Comparison of ENCODE assay signal across 19 mouse cellular contexts in the genomic region with DNA sequence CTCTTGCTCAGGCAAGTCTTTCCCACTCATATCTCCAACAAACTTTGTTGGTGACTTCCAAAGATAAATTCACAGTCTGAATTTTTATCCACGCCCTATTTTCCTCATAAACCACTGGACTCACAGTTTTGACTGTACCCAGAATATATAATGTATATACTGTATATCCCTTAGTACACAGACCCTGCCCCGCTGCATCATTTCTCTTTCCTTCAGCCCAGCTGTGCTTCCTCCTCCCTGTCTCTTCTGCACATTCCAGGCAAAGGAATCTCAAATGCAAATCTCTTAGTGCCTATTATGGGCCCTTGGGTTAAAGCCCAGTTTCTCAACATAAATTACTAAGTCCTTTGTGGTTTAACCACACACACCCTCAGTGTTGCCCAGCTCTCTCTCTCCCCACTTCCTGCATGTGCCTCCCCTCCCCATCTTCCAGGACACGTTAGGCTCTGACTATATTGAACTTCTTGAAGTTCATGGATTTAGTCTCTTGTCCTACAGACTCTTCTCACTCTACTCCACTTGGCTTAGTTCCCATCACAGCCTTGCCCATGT.
DNase-seq lines count a peak whose midpoint lies in the region; ATAC-seq lines count a peak whose summit lies in the region.
"Had no signal": no experiment of that assay in that cellular context is flagged by ENCODE, and none has a peak within 500 bp of the region (broad histone marks: within the 10 kb centered on the region; RNA-seq: fewer than 3 reads in every experiment).

No protein-coding gene starts in this region.

- intact Hi-C loops in left cerebral cortex, postnatal 14 days (cut with DNase I), result no loop called here

- H3K4me1 ChIP-seq in forebrain, embryonic 15.5 days, result no peaks in the 10 kb centered on the region
- no peaks in the 10 kb centered on the region for H3K4me1 ChIP-seq in forebrain, embryonic 10.5 days
- H3K4me1 ChIP-seq: heart, embryonic 15.5 days; limb, embryonic 12.5 days had no signal

- no peak overlapping the region for H3K4me2 ChIP-seq in forebrain, embryonic 15.5 days (replicated peaks)
- H3K4me2 ChIP-seq: heart, embryonic 15.5 days; hindbrain, embryonic 14.5 days; limb, embryonic 12.5 days; liver, embryonic 15.5 days had no signal

- 75% methylated on average over 3 of the region's 3 CpGs for WGBS in forebrain, embryonic 15.5 days
- WGBS in forebrain, embryonic 10.5 days, result 90% methylated on average over 3 of the region's 3 CpGs

- DNase-seq in forebrain, embryonic 10.5 days (ENCODE audit: extremely low spot score, low spot score), result no peak
- DNase-seq in 3134 (ENCODE audit: extremely low read depth, insufficient read length, low spot score), result peak; percentile 63
- peak; percentile 25 for DNase-seq in ZHBTc4 (ENCODE audit: low read depth, low spot score)
- no peak for DNase-seq in left cerebral cortex, postnatal 14 days (ENCODE audit: low spot score in 2 of 2)
- no peak for DNase-seq in layer of hippocampus, adult 9-10 months (ENCODE audit: low spot score)
- DNase-seq in MN1 (ENCODE audit: low spot score), result no peak
- DNase-seq: cerebellum, adult 9-10 months; kidney, postnatal 25 days; layer of hippocampus, postnatal 36 days; right cerebral cortex, postnatal 4 days had no signal

- 0 out of 2 replicates have a peak, but pooled peaks cover 7% of the 10 kb centered on the region for H3K36me3 ChIP-seq in forebrain, embryonic 15.5 days
- peaks cover 12% of the 10 kb centered on the region; the same call in 1 of the 2 replicates for H3K36me3 ChIP-seq in forebrain, embryonic 10.5 days (replicated peaks)

- ATAC-seq in forebrain, embryonic 15.5 days (replicated peaks), result peak; percentile 68
- peak; percentile 66 for ATAC-seq in megakaryocyte, adult 5-6 weeks (ENCODE audit: poor library complexity, severe bottlenecking)
- ATAC-seq: intestine, postnatal 0 days had no signal

- H3K9me3 ChIP-seq in forebrain, embryonic 15.5 days, result no peaks in the 10 kb centered on the region
- H3K9me3 ChIP-seq in forebrain, embryonic 10.5 days, result no peaks in the 10 kb centered on the region
- H3K9me3 ChIP-seq: heart, embryonic 15.5 days; limb, embryonic 12.5 days; liver, embryonic 15.5 days; megakaryocyte, embryonic 14.5 days had no signal

- H3K4me3 ChIP-seq in forebrain, embryonic 15.5 days, result no peak overlapping the region
- no peak overlapping the region for H3K4me3 ChIP-seq in forebrain, embryonic 10.5 days
- H3K4me3 ChIP-seq: heart, embryonic 15.5 days; limb, embryonic 12.5 days; liver, embryonic 15.5 days; megakaryocyte, embryonic 14.5 days; myocyte had no signal

- H3K27me3 ChIP-seq in forebrain, embryonic 15.5 days, result no peaks in the 10 kb centered on the region
- H3K27me3 ChIP-seq in forebrain, embryonic 10.5 days (ENCODE audit: poor library complexity, severe bottlenecking), result no peaks in the 10 kb centered on the region
- H3K27me3 ChIP-seq: heart, embryonic 15.5 days; limb, embryonic 12.5 days; liver, embryonic 15.5 days; megakaryocyte, embryonic 14.5 days had no signal

- no peak overlapping the region for H3K9ac ChIP-seq in forebrain, embryonic 15.5 days (replicated peaks)
- H3K9ac ChIP-seq: heart, embryonic 15.5 days; hindbrain, embryonic 14.5 days; limb, embryonic 12.5 days; liver, embryonic 15.5 days had no signal

- H3K27ac ChIP-seq in forebrain, embryonic 15.5 days (replicated peaks), result no peak overlapping the region
- no peak overlapping the region for H3K27ac ChIP-seq in forebrain, embryonic 10.5 days
- H3K27ac ChIP-seq: heart, embryonic 15.5 days; hindbrain, embryonic 14.5 days; limb, embryonic 12.5 days; liver, embryonic 15.5 days had no signal

Comparison
In these comparisons a context has a peak if more than half of its experiments do, and no peak if none do; other contexts are left out.
1. DNase-seq: peak in 3134 (single experiment) and ZHBTc4 (single experiment); none in forebrain, embryonic 10.5 days (single experiment), left cerebral cortex, postnatal 14 days (0 of 2), layer of hippocampus, adult 9-10 months (single experiment) and MN1 (single experiment).